Mouse (Mus musculus): ENCODE results near the gene Tbxa2r.

Gene Tbxa2r

GRCm38 (mm10) chr10:81365672-81366476, 37.3 kb downstream of the Tbxa2r start, which contains the start of gene 4930404N11Rik:
TSS of gene 4930404N11Rik (minus strand) at chr10:81365816.
- no peak for DNase-seq (ENCODE audit: low spot score in 2 of 2)

GRCm38 (mm10) chr10:81366477-81367206, 38.1 kb downstream of the Tbxa2r start:
- no peak for DNase-seq (ENCODE audit: low spot score in 2 of 2)

GRCm38 (mm10) chr10:81367207-81367495, 38.6 kb downstream of the Tbxa2r start:
- no peak for DNase-seq (ENCODE audit: low spot score in 2 of 2)

DNA sequence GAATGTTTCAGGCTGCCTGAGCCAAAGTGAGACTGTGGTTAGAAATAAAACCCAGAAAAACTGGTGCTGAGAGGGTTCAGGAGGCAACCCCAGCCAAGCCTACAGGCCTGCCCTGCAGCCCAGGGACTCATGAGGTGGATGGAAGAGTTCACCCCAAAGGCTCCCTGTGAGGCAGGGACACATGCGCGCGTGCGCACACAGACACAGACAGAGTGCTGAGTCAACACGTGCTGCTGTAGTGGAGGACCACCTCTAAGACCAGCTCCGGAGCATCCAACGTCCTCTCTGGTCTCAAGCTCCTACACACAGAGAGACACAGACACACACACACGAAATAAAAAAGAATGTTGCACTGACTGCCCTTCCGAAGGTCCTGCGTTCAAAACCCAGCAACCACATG, 46.8 kb downstream of the Tbxa2r start:
- no peak for DNase-seq (ENCODE audit: low spot score in 2 of 2)

DNA sequence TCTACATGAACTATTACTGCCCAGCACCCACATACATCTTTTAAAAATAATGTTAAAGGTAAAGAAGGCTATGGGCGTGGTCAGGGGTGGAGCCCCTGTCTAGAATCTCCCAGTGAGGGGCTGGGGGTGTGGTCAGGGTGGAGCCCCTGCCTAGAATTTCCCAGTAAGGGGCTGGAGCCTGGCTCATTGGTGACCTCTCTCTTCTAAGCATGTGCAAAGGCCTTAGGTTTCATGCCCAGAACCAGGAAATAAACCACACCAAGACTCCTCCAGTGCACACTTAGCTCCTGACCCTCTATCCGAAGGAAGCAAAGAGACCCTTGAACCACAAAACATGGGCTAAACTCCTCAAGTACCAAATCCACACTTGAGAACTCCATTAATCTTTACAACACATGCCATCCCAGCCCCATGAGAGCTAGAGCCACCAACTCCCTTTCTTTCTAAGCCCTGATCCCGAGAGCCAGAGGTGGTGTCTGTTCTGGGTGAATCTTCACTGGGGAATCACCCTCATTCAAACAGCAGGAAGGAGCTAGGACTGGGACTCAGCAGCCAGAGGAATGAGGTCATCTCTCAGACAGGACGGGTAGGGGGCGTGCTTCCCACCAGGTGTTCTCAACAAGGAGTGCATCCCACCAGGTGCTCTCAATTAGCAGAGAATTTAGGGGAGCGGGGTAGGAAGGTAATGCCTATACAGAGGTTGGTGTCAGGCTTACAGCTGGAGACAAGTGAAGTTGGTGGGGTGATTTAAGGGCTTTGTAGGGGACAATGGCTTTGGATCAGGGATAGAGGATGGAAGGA, 48.2 kb downstream of the Tbxa2r start:
- no peak for DNase-seq (ENCODE audit: low spot score in 2 of 2)

DNA sequence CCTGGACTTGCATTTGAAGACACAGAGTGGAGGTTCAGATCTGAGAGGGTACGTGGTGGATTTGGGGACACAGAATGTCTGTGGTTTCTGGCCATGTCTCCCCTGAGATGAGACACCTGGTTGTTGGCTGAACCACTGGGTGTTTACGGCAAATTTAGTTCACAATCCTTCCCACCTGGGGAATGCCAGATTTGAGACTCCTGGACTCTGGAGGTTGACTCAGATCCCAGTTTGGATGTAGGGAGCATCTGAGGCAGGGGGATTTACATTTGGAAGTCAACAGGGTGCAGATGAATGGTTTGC, 48.8 kb downstream of the Tbxa2r start:
- no peak for DNase-seq (ENCODE audit: low spot score in 2 of 2)

DNA sequence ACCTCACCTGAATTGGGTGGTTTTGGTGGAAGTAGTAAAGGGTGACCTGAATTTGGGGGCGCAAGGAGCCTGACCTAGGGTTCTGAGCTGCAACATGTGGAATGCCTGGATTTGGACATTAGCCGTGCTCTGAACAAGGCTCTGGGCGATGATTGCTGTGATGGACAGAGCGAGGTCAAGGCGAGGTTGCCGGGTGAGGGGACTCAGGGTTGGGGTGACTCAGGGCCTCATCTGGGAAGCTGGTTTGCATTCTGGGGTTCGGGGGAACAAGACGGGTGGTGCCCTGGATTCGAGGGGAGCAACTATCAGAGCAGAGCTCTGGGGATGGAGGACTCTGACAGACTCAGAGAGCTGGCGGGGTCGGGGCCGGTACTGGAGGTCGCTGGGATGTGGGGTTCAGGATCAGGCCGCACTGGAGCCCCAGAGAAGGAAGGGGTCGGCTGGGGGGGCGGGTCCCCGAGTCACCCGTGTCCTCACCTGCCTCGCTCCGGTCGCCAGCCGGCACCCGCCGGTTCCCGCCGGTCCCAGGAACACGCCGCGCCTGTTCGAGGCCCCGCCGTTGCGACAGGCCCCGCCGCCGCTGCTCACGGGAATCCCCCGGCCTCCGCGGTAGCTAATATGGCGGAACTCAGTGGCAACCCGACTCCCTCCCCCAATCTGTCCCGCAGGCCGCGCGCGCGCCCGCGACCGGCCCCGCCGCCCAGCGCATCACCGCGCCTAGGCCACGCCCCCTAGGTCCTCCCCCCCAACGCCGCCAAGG, 49.4 kb downstream of the Tbxa2r start, which contains the start of gene Fzr1:
Fzr1 (minus strand) TSS at position 724 of the 760 bp plus-strand sequence.
- no peak for DNase-seq (ENCODE audit: low spot score in 2 of 2)

DNA sequence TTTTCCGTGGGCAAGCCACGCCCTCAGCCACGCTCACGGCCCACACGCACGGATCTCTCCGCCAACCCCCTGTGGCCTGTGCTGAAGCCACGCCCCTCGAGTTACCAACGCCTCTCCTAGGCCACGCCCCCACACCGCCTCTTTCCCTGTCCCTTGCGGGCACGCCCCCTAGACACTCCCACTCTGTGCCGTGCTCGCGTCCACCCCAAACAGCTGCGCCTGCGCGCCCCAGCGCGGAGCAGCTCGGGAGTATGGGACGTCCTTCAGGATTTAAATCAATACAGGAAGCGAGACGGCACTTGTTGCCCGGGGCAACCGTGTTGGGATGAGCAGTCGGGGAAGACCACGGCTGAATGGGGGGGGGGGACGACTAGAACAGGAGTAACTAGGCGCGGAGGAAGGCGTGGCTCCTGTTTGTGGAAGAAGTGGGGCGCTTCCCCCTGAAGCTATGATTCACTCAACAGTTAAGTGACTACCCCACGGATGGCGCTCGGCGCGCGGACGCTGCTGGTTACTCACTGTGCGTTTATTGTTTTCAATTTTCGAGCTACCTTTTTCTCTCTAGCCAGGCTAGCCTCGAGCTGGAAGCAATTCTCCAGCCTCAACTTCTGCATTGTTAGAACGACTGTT, 50.1 kb downstream of the Tbxa2r start:
- peak; percentile 100 for DNase-seq (ENCODE audit: low spot score in 2 of 2)

DNA sequence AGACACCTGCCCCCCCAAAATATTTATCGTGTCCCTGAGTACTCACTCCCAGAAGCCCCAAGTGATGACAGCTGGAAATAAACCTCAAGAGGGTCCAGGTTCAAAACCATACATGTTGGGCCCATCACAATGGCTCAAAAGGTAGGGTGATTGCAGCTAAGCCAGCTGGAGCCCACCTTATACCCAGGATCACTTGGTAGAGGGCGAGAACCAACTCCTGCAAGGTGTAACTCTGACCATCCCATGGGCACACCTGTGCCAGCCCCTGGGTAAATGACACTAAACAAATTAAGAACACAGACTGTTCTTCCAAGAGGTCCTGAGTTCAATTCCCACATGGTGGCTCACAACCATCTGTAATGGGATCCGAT, 50.6 kb downstream of the Tbxa2r start:
- DNase-seq (ENCODE audit: low spot score in 2 of 2), result no peak

DNA sequence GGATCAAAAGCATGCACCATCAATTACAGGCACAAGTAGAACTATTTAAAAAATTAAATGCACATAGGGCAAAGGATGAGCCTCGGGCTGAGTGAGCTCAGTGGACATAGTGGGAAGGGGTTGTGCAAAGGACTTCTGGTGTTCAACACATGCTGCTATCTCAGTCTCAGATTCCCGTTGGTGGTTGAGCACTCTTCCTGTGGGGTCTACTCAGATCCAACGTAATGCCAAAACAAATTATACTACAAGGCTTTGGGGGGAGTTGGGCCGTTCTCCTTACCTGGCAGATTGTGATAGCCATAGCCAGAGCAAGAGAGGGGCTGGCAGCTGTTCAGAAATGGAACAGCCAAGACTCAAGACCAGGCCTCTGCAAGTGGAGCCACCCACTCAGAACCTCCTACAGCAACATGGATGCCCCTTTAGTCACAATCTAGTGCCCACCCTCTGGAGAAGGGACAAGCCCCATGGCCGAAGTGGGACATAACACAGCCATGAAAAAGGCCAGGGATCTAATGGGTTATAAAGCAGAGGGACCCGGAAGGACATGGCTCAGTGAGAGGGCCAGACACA, 51.4 kb downstream of the Tbxa2r start:
- DNase-seq (ENCODE audit: low spot score in 2 of 2), result no peak

DNA sequence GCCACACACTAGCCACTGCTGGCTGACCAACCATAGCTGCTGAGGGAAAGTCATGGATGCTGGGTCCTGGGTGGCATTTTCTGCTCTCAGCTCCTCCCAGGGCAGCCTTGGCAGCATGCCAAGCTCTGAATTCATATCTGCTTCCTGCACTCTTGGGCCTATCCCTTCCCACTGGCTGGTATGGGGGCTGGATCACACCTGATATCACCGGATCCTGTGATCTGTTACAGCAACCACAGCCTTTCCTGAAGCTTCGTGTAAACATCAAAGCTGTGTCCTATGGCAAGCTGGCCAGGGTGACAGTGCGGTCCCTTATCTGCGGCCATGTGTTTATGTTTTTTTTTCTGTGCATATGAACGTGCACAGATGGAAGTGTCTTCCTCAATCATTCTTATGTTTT, 53.5 kb downstream of the Tbxa2r start:
- DNase-seq (ENCODE audit: low spot score in 2 of 2), result no peak

- peak; percentile 98 to 99 for DNase-seq (ENCODE audit: low spot score in 2 of 2)
Measured at GRCm38 (mm10) chr10:81383802-81384604, 55.5 kb downstream of the Tbxa2r start, which contains the start of the genes Dohh and Gm48551. TSS of gene Dohh (plus strand) at chr10:81384428. TSS of gene Gm48551 (plus strand) at chr10:81384466.

GRCm38 (mm10) chr10:81384605-81384982, 56.1 kb downstream of the Tbxa2r start:
- no peak for DNase-seq (ENCODE audit: low spot score in 2 of 2)
